Mouse (Mus musculus) embryo, embryonic 11 days (tissue): ENCODE results near the gene Pla2g6.

Source experiments
- DNase-seq: peaks from one replicate; pipeline ENCODE4 v3.0.0-alpha.2; 2015

Pla2g6 gene

DNA sequence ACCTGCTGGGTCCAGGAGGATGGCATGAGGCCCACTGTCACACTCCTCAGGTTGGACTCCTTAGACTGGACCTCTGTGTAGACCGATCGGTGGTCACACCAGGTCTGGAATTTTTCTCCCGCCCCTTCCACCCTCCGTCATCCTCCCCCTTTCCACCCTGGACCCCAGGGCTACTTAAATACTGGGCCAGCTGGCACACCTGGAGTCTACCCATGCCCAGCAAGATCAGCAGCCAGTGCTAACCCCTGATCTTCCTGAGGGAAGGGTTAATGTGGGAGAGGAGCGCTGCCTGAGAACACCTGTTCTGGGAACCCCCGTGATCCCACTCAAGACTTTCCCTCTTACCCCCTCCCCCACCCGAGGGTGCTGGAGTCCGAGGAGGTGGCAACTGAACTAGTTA lies 20.5 kb upstream of the Pla2g6 start:
- no peak for DNase-seq

DNA sequence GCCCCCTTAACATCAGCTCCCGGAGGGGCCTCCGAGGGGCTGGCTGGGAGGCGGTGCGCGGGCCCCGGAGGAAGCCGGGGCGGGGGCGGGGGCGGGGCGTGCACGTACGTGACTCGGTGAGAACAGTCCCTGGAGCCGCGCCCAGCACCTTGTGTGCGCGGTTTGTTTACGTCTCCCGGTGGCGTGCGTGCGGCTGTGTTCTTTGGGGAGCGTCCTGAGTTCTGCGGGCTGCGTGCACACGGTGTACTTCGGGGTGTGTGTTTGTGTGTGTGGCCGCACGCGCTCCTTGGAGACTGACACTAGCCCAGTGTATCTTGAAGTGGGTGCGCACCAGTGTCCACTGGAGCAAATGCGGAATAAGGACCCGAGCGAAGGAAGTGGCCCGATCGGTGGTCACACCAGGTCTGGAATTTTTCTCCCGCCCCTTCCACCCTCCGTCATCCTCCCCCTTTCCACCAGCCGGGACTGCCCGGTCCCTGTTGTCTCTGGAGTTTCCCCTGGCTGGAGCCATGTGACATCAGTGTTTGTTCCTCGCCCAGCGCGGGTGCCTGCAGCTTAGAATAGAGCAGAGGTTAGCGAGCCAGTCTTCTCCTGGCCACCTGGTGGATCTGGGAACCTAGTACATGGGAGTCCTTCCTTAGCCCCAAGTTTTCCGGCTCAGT lies 19.8 kb upstream of the Pla2g6 start:
- peak; percentile 81 for DNase-seq

DNA sequence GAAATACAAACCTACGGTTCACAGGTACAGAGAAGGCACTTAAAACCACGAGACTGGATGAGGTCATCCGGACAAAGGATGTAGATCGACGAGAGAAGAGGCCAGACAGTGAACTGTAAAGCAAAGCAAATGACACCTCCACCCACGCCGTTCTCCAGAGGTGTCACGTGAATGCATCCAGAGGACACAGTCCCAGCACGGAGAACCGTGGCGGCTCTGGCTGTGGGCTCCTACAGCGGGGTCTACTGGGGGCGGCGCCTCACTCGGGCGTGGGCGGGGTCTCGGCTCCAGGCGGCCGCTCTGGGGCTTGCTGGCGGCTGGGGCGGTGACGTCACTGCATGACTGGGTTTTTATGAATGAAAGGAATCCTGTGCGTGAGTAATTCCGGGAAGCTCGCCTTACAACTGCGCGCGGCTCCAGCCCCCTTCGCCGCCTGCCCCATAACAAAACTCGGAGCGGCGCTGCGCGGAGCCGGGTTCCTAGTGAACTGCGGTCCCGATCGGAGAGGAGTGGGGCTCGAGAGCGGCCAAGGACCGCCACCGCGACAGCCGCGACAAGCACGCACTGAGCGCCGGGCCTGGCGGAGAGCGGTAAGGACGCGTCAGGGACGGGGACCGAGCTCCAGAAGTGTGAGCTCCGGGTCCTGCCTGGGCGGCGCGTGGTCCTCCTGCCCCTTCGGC lies 19.1 kb upstream of the Pla2g6 start:
- peak; percentile 96 for DNase-seq

DNA sequence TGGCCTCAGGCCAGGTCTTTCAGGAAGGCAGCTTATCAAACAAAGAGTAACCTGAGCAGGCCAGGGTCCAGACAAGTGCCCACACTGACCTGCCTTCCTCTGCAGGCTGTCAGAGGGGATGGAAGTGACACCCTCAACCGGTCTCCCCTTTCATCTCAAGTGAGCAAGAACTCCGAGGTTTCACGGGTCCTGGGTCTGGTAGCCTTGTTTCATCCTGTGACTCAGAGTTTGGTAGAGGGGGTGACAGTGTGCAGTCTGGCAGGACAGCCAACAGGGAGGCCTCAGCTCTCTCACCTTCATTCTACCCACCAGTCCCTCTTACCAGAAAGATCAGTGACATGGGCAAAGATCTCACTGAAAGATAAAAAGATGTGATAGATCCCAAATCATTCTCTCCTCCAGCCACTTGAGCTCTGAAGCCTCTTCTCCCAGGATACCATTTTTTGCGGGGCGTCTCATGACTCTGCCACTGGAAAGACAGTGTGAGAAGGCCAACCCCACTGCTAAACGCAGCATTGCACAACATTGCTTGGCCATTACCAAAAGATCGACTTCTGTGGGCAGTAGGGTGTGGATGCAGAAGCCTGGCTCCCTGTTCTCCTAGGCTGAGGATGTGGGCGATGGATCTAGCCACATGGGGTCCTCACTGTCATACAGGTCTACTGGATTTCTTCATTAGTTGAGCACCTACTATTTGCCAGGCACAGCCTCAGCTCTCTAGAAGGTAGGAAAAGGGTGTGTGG lies 18.0 kb upstream of the Pla2g6 start, which contains the start of gene Maff:
Gene Maff (plus strand): TSS at position 571 of the 743 bp plus-strand sequence.
- DNase-seq: no peak

DNA sequence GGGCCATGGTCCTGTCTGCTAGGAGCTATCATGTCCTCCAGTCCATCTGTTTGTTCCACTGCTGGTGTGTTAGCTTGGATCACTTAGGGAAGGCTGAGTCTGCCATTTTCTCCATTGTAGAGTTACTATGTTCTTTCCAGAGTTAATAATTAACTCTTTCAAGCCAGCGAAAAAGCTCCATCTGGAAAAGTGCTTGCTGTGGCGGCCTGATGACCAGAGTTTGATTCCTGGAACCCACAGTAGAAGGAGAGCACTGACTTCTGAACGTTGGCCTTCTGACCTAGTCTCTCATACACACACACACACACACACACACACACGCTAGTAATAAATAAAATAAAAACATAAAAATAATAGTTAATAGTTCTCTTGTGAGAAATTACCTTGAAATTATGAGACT lies 16.4 kb upstream of the Pla2g6 start:
- no peak for DNase-seq

DNA sequence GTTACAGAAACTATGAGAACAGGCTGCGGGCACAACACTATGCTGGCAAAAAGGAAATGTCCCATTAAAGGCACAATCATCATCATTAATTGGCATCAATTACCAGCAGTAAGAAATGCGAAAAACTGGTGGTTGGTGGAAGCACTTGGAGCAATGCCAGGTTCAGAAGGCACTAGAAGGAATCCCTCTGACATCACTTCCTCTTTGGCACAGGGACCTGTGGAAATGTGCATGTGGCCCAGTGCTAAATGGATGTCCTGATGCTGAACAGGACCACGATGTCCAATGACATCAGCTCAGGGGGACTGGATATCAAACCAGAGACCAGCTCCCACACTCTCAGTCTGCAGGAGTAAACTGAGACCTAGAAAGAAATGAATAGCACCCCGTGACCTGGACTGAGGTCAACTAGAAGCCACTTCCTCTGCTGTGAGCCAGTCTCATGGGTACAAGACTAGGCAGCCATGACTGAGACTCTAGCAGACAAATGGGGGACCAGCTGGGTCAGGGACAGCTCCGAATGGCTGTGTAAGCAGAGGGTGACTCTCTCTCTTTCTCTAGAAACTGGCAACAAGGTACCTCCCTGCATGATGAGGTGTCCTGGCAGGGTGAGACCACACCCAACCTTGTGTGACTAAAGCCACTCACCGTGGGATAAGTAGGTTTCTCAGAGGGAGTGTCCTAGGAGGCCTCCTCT lies 14.6 kb upstream of the Pla2g6 start:
- DNase-seq: no peak

DNA sequence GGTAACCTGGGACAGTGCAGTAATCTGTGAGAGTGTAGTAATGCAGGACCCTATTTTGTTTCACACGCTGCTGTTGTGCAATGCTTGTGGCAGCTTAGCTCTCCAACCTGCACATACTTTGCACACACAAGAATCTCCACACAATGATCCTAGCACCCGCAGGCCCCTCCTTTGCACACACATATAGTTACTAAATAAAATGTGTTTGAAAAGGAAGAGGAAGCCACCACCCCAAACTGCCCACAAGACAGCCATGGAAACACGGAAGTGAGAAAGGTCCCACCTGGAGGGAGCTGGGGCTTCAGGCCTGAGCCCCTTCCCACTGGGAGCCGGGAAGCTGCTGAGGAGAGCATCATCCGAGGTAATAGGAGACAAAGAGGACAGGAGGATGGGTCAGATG lies 10.8 kb upstream of the Pla2g6 start:
- no peak for DNase-seq

DNA sequence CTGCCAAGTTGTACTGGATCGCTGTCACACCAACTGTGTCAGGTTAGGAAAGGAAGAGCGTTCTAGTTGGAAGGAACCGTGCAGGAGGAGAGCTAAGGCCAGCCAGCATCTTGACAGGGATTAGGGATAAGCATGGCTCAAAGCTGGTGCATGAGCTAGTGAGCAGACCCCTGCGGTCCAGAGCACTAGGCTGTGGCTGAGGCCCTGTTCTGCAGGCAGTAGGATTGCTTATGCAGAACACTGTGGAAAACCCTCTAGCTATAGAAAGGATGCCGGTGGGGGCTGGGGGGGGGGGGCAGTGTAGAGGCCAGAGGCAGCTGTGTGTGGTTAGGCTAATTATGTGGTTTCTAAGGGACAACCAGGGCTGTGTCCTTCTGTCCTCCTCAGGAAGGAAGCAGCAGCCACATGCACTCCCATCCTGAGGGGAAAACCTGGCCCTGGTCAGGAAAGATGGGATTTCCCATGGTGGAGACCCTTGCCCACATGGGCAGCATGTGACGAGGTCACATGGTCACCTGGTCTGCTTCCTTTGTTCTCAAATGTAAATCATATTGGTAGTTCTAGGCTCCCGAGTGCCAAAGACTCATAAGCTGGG lies 7.0 kb upstream of the Pla2g6 start:
- no peak for DNase-seq

DNA sequence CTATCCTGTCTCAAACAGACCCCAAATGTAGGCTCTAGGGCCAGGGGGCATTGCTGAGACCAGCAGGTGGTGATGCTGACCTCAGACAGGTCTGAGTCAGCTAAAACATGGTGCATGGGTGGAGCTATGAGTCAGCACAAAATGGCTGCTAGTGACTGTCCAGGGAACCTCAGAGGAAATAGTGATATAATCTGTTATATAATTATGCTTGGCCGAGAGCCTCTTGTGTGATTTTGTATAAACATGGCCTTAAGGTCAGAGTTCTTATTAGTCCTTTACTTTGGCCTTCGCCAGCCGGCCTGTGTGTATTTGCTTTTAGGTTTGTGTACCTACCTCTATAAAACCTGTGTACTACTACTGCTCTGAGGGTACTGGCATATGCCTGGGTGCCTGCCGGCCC lies 5.2 kb upstream of the Pla2g6 start:
- DNase-seq: no peak

DNA sequence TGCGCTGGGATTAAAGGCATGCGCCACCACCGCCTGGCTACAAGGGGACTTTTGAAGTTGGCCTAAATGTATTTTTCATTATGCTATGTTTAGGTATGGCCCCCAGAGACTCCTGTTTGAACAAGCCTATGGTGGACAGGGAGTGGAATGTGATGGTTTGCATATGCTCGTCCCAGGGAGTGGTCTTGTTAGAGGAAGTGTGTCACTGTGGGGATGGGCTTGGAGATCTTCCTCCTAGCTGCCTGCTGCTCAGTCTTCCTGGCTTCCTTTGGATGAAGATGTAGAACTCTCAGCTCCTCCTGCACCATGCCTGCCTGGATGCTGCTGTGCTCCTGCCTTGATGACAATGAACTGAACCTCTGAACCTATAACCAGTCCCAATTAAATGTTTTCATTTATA lies 2.3 kb upstream of the Pla2g6 start:
- peak; percentile 50 for DNase-seq

DNA sequence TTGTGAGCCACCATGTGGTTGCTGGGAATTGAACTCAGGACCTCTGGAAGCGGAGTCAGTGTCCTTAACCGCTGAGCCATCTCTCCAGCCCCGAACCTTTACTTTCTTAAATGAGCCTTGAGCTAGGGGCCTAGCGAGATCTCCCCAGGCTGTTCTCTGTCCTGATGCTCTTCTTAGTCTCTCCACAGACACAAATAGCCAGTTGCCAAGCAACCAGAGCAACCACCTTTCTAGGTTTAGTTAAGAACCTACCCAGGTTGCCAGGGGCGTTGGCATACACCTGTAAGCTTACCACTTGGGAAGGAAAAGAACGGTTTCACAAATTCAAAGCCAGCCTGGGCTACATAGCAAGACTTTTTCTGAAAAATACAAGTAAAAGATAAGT lies 1.8 kb upstream of the Pla2g6 start:
- DNase-seq: no peak

DNA sequence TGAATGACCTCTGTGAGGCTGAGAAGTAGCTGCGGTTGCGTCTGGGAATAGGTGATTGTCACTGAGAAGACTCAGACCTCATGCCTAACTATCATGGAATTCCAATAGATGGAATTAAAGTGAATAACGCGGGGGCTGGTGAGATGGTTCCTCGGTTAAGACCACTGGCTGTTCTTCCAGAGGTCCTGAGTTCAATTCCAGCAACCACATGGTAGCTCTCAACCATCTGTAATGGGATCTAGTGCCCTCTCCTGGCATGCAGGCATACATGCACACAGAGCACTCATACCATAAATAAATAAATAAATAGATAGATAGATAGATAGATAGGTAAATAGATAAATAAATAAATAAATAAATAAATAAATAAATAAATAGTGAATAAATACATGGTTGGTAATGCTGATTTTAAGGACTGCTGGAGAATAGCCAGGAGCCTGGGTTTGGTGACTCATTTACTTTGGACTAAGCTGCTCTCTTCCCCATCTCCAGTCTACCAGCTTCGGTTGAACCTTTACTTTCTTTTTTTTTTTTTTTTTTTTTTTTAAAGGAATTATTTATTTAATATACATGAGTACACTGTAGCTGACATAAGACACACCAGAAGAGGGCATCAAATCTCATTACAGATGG lies 1.3 kb upstream of the Pla2g6 start:
- DNase-seq: no peak

DNA sequence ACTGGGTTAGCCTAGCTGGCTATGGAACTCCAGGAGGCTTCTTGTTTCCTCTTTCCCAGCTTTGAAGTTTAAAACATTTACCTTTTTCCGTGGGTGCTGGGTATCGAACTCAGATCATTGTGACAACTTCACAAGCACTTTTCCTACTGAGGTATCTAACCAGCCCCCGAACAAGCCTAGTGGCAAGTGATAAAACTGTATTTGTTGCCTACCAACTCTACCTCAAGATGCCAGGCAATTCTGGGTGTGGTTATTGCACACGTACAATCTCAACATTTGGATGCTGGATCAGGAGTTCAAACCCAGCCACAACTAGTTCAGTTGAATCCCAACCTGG lies 717 bp upstream of the Pla2g6 start:
- DNase-seq: no peak

DNA sequence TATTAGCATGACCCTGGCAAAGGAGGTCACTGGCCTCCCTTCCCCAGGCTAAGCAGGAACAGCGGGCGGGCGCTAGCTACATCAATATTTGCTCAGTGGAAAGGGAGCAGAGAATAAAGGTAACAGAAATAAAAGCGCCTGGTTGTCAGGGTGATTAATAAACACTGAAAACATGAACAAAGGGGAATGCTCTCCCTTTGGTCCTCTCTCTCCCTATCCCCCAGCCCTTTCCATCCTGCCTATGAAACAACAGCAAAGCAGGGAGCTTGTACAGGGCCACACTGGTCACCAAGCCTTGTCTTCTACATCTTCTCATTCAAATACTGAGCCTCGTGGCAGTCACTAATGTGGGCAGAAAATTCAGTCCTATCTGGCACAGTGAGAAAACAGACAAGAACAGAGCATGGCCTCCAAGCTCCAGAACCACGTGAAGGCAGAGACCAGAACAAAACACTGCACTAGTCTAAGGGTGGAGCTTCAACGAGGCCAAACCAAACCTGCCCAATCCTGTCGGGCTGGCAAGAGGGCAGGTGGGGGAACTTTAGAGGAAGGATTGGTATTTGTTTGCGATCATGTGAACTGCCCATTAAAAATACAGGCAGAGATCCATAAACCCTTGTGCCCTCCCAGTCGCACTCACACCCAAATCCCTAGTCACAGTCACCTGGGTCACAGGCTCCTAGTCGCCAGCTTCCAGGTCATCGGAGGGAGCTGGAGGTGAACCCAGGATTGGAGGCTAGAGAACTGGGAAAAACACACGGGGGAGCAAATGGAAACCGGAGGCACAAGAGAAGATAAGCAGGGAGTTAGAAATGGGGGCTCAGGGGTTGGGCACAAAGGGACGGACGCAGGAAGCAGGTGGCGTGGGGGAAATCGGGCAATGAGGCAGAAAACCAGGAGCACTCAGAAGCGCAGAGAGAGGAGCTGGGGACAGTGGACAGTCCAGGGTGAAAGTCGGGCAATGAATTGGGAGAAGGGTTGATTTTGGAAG lies 924 bp downstream of the Pla2g6 start:
- peak; percentile 67 for DNase-seq

DNA sequence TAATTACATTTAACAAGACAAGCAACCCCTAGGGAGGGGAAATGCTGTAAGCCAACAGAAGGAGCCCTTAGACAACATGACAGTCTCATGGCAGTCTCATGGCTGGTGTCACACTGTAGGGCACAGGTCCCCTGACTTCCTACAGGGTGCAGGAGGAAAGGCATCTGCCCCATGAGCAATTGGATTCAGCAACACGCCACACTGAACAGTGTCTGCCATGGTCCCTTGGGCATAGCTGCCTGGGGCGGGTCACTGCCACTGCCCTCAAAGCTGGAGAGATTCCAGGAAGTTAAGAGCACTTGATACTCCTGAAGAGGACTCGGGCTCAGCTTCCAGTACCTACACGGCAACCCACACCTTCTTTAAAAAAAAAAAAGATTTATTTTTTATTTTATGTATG lies 1.9 kb downstream of the Pla2g6 start:
- DNase-seq: no peak

DNA sequence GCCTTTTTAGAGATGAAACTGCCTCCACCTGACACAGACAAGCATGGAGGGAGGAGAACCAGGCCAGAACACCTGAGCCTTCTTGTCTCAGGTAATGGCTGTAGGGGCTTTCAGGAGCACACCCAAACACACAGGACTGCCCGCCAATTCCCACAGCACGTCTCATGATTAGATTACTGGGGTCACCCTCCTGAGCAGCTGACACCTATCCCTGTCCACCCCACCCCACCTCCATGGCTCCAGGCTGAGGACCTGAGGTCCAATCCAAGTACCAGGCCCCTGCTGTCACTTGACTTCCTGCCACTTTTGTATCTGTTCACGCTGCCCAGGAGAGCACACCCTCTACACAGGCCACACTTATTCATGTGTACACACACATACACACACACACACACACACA lies 2.4 kb downstream of the Pla2g6 start:
- no peak for DNase-seq

DNA sequence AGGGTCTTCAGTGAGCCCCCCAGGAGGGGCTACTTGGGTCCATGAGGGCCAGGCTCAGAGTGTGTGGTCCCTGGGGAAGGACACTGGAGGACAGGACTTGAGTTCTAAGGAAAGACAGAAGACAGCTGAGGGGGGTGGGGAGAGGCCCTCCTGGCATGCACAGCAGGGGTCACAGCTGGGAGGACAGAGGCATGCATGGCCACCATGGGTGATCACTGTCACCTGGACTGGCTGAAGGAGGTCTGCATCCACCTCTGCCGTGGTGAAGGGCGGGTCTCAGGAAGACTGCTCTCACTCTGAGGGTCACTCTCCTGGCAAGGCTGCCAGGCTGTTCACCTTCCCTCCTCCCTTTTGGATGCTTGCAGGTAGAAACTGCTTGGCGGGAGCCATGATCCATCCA lies 3.8 kb downstream of the Pla2g6 start:
- no peak for DNase-seq

DNA sequence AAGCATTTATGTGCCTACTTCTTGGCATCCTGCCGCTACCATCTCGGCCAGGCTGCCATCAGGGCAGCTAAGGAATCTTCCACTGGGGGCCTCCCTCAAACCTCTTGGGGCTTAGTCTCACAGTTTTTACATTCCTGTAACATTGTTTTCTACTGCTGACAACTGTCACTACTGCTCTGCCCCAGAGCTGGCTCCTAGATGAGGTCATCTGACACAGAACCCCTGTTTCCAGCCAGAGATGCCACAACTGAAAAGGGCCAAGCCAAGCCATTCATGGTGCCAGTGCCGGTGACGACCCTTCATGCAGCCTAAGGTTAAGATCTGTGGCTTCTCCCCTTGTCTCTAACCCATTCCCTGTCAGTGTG lies 4.4 kb downstream of the Pla2g6 start:
- no peak for DNase-seq

DNA sequence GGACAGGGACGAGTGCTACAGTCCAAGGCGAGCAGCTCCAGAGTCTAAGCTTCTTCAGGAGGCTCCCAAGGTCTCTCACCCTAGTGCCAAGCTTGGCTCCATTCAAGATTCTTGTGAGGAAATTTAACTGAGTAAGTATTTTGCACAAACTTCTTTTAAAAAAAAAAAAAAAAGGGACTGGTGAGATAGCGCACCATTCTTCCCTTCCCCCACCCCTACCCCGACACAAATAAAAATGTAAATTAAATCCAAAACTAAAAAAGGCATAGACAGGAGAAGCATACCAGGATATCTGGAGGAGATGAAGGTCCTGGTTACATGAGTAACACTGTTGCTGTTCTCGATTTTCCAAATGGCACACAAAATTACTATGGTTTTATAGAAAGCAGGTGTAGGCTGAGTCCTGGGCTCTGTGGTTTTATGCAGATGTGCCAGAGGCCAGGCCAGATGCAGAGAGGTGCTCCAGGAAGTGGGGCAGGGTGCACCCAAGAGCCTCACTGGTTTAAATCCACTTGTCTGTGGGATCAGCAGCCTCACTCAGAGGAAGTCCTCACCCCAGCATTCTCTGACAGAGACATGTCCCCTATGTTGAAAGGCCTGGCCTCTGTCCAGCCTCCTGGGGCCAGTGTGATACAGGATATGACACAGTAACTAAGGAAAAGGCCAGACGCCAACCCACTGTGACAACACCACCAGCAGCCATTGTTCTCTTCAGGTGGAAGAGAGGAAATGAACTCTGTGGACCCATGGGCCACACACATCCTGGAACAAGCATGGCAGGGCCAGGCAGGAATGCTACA lies 5.0 kb downstream of the Pla2g6 start:
- no peak for DNase-seq

DNA sequence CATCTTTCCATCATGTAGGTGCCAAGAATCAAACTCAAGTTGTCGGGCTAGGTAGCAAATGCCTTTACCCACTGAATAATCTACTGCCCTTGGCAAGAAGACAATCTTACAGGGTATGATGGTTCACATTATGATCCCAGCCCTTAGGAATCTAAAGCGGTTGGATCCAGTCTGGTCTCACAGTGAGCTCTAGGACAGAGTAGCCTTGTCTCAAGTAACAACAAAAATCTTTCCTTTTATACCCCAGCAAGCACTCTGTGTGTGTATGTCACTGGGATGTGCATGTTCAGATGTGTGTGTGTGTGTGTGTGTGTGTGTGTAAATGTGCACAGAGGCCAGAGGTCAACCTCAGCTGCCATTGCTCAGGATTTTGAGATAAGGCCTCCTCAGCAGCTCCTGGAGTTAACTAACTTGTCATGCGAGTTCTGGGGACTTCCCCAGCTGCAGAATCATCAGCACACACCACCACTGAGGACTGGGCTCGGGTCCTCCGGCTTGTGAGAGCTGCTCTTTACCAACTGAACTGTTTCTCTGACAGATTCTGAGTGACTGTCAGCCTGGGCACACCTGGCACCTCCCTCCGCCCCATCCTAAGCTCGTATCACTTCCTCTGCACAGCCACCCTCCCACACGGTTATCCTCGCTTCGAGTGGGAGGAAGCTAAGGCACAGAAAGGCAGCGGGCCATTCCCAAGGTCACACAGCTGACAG lies 5.8 kb downstream of the Pla2g6 start:
- no peak for DNase-seq
